ENCODE assay signal across 16 mouse cellular contexts in the genomic region with DNA sequence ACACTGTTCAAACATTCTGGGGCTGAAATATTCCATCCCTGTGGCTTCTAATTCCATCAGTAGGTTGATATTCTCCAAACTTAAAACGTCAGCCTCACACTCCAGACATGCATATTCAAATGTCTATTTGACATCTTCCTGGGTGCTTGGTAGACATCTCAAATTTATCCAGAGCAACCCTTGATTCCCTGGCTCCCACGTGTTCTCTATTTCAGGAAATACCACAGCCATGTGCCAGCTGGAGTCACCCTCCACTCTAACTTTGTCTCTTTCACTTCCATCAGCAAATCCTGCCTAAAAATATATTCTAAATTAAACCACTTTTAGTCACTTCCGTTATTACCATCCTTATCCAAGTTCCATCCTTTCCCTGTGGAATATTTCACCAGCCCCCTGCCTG.
DNase-seq lines count a peak whose midpoint lies in the region.
"Had no signal": no experiment of that assay in that cellular context is flagged by ENCODE, and none has a peak within 500 bp of the region (broad histone marks: within the 10 kb centered on the region; RNA-seq: fewer than 3 reads in every experiment).

No protein-coding gene starts in this region.

- DNase-seq in right cerebral cortex, adult 18-20 months, result peak; percentile 66
- DNase-seq in right cerebral cortex, postnatal 4 days, result no peak
- DNase-seq in left cerebral cortex, adult 18-20 months (ENCODE audit: low spot score in 2 of 2), result peak; percentile 48 to 60
- DNase-seq in right cerebral cortex, adult 2 months (ENCODE audit: low spot score in 2 of 2), result peak; percentile 41 to 44
- no peak for DNase-seq in urinary bladder, adult 18-20 months (ENCODE audit: low spot score in 2 of 2)
- no peak for DNase-seq in ovary, postnatal 14 days (ENCODE audit: low spot score)
- no peak for DNase-seq in heart, postnatal 10 days
- DNase-seq: adrenal gland, adult 8-10 months; cerebellum, adult 18-20 months; cerebellum, postnatal 14 days; kidney, postnatal 4 days; liver; lung, postnatal 36 days; midbrain, embryonic 14.5 days; spleen, adult 18-20 months; thymus, postnatal 36 days had no signal

- intact Hi-C loops in heart, postnatal 10 days (cut with DNase I), result no loop called here

Comparison
In these comparisons a context has a peak if more than half of its experiments do, and no peak if none do; other contexts are left out.
1. DNase-seq: peak in right cerebral cortex, adult 18-20 months (single experiment), left cerebral cortex, adult 18-20 months (2 of 2) and right cerebral cortex, adult 2 months (2 of 2); none in right cerebral cortex, postnatal 4 days (single experiment), urinary bladder, adult 18-20 months (0 of 2), ovary, postnatal 14 days (single experiment) and heart, postnatal 10 days (0 of 2).